Mouse (Mus musculus): ENCODE results near the gene Efna4.

- TF ChIP-seq EP300 (IDR thresholded peaks at IDR 0.05; ENCODE audit: insufficient read depth, low read depth, low read length) (no peak), CTCF (IDR thresholded peaks at IDR 0.05) (no peak), POLR2A (IDR thresholded peaks at IDR 0.05; ENCODE audit: insufficient read depth, low read depth, low read length) (no peak)
Observed at GRCm38 (mm10) chr3:89384331-89385076, 46.7 kb upstream of the Efna4 start.
